Mouse (Mus musculus) neural tube, embryonic 10.5 days (tissue): ENCODE results near the gene Zmynd8.

Source experiments
- DNase-seq: peaks from one replicate; pipeline ENCODE4 v3.0.0-alpha.2; 2017; ENCODE audit warnings: low spot score; ENCODE audit errors: extremely low spot score

The Zmynd8 gene

DNA sequence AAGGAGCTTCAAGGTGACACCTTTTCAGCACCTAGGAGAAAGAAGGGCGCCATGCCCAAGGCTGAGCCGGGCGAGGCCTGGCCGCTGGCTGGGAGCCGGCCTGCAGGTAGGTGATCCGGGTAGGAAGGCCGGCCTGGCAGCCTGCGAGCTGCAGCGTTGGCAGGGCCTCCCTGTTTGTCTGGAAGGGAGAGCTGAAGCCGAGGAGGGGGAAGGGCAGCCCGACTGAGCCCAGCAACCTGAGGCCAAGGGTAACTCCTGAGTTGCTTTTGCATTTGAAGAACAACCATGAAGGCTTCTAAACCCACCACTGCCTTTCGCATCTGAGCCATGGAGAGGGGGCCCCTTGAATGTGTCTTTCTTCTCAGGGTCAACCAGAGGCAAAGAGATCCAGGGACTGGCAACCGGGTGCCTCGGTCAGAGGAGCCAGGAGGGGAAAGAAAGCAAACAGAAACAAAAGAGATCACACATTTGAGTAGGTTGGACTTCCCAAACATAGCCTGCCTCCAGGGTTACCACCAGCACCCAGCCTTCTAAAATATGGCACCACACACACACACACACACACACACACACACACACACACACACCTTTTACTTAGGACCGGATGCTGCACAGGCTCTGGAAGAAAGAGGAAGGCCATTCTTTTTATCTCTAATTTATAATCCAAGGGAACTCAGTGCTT, 18.2 kb downstream of the Zmynd8 start:
- peak; percentile 73 for DNase-seq

GRCm38 (mm10) chr2:165879403-165880178, 19.2 kb downstream of the Zmynd8 start:
- peak; percentile 47 for DNase-seq

GRCm38 (mm10) chr2:165878907-165879361, 19.9 kb downstream of the Zmynd8 start:
- DNase-seq: no peak

- no peak for DNase-seq
Measured at GRCm38 (mm10) chr2:165878021-165878585, 20.7 kb downstream of the Zmynd8 start.

DNA sequence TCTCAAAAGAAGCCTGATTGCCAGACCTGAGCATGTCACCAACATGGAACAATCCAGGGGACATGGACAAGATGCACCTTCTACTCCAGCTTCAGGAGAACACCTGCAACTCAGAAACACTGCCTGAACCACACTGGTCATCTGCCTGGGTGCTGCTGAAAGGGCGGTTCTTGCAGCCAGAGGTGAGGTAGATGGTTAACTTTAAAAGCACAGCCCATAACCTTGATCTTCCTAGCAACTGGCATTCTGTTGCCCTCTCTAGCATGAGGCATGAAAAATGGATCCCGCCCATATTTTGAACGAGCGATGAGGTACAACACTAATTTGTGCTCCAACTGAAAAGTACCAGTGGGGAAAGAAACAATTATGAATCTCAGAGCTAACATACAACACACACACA, 21.6 kb downstream of the Zmynd8 start:
- no peak for DNase-seq

DNA sequence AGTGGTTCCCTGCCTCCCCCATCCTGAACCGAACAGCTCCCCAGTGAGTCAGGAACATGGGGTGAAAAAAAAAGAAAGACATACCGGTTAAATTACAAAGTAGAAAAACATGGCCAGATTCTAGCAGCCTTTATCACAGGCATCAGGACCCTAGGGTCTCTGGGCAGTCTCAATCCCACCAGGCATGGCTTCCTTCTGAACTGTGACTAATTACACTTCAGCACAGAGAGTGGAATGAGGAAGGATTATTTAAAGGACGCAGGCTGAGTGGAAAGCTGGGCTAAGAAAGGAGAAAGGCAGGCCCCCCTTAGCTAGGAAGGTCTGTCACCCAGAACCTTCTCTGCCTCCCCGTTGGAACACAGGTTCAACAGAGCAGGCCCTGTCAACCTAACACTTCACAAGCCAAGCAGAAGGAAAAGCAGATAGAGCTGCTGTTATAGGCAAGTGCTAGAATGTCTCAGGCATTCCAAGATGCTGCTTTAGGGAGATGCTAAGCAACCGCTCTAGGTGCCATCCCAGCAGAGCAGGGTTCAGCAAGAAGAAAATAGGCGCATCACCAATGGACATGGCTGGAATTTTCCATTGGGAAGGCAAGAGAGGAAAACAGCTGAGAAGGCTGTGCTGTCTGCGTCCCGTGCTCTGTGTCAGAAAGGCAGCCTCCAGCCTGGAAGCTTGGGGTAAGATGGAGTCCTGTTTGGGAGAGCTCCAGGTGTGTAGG, 22.5 kb downstream of the Zmynd8 start:
- no peak for DNase-seq

GRCm38 (mm10) chr2:165875406-165875955, 23.3 kb downstream of the Zmynd8 start:
- DNase-seq: no peak

- DNase-seq: peak; percentile 65
Measured at GRCm38 (mm10) chr2:165874461-165875339, 24.1 kb downstream of the Zmynd8 start.

GRCm38 (mm10) chr2:165873777-165874176, 25.0 kb downstream of the Zmynd8 start:
- DNase-seq: no peak

DNA sequence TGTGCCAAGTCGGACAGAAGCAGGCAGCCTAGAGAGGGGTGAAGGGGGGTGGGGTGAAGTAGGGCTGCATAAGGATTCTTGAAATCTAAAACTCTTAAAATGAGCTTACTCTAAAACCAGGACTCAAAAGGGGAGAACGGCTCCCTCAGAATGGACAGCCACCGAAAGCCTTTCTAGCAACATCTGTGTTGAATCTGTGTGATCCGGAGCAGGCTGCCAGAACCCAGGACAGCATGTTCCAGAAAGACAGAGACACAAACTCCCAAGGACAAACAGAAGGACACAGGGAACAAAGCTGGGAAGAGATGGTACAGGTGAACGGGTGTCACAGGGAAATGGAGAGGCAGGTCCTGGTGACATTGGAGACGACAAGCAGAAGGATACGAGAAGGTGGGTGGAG, 25.6 kb downstream of the Zmynd8 start:
- no peak for DNase-seq

GRCm38 (mm10) chr2:165869257-165869656, 29.6 kb downstream of the Zmynd8 start:
- no peak for DNase-seq

DNA sequence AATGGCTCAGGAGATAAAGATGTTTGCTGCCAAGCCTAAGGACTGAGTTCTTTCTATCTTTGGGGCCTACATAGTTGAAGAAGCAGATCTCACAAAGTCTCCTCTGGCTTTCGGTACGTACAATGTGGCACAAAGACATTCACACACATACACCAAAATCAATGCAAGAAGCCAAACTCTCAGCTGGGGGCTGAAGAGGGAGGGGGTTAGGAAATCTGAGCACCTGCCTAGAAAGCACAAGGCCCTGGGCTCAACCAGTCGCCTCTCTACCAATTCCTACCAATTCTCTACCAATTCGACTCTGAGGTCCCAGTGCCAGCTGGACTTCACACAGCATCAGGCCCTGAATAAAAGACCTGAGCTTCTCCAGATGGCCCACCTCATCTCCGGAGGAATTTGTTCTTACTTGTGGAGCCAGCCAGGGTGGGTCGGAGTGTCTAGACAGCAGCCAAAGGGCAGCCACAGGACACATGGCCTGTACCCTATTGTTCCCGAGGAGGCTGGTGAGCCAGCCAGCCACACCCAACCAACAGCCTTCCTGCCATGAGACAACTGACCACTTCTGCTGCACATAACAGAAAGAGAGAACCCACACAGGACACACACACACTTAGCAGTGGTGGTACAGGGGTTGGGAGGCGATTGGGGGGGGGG, 30.2 kb downstream of the Zmynd8 start:
- DNase-seq: no peak

GRCm38 (mm10) chr2:165867549-165867948, 31.3 kb downstream of the Zmynd8 start:
- no peak for DNase-seq

DNA sequence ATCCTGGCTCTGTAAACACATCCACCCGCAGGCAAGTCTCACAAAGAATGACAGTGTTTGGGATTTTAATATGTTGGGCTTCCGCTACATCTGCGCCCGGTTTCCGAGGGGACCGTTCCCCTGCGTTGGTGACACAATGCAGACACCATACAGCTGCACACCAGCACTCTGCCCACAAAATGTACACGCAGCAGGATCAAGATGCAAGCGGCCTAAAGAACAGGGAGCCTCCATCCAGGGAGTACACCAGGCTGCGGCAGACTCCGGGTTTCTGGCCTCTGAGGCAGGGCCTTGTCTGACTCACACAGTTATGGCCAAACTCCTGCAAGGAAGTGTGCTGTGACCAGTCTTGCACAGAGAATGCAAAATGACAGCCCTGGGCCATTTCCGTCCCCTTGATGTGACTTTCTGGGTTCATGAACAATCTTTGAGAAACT, 31.8 kb downstream of the Zmynd8 start:
- no peak for DNase-seq

DNA sequence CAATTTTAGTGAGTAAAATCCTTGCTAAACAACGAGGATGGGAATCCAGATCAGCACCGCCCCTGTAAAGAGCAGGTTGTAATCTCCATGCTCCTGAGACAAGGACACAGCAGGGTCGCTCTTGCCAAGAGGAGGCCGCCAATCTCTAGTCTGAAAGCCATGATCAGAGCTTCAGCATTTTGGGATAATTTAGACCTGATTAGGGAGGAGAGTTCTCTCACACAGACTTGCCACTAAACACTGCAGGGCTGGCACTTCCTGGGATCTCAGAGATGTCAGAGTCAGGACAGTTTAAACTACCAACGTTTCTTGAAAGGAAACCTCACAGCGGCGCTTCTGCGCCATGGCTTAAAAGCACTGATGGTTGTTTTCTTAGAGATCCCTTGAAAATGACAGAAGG, 32.4 kb downstream of the Zmynd8 start:
- no peak for DNase-seq

DNA sequence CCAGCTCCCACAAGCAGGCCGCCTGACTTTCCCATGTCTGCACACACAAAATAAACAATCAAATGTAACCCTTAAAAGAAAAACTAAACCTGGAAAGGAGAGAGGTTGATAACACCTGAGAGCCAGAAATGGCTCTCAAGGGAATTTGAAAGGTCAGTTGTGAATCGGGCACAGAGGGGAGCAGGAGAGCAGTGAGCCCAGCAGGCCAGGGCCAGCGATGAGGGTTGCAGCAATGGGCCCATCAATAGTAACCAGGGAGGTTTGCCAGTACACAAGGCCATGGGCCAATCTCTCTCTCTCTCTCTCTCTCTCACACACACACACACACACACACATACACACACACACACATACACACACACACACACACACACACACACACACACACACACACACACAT, 34.0 kb downstream of the Zmynd8 start:
- no peak for DNase-seq

DNA sequence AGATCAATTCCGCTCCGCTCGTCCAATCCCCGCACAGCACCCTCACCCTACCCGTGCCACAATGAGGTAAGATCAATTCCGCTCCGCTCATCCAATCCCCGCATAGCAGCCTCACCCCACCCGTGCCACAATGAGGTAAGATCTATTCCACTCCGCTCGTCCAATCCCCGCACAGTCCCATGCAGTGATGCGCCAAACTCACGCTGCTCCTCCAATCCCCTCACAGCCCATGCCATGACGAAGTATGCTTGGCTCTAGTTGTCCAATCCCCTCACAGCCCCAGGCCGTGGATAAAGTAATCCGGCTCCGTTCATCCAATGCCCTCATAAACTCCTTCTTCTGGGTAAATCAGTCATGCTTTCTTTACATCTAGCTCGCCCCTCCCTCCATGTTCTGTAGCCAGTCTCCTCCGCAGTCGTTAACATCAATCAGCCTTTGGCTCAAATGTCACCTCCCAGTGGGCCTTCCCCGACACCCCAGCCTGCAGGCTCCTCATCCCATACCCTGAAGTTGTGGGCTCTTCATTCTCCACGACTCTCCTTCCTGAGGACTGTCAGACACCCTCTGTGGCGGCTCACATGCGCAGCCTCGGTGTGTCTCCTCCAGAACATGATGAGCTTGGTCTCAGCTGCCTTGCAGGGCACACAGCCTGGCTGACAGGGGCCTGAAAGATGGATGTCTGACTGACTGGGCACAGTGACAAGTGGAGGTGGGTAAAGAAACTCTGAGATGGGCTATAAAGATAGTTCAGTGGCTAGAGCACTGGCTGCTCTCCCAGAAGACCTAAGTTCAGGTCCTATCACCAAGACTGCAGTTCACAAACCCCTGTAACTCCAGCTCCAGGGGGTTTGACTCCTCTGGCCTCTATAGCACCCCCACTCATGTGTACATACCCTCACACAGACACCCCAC, 36.9 kb downstream of the Zmynd8 start:
- DNase-seq: peak; percentile 23

DNA sequence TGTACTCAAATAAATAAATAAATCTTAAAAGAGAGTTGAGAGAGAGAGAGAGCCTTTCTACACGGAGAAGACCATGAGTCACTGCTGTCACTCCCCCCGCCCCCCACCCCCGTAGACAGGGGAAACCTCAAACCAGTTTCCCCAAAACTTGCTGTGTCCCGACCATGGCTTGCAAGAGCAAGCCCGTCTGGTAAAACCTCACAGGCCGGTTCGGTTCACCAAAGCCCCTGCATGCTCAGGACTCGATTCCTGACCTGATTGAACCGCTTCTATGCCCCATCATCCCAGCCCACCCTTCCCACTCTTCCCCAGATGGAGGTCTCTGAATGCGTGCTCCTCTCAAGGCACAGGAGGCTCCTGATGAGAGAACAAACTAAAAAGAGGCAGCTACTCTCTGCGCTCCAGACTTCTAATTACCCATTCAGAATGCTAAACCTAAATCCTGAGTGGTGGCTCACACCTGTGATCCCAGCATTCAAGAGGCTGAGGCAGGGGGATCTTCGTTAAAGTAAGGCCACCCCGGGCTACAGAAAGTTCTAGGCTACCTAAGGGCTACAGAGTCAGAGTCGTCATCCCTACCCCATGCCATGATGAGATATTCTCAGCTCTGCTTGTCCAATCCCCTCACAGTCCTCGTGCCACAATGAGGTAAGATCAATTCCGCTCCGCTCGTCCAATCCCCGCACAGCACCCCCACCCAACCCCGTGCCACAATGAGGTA, 37.7 kb downstream of the Zmynd8 start:
- no peak for DNase-seq
